Mouse (Mus musculus) embryonic facial prominence, embryonic 11.5 days (tissue): ENCODE results near the gene Peli3. TPM values are rescaled to one million over a fixed set of nuclear protein-coding genes. Genes with fewer than 3 reads are reported as not detected.

Experiments used
- ATAC-seq: fragments of 200-750 bp; cut with Nextera tagmentation; replicated peaks from 2 replicates; pipeline ENCODE4 v1.8.0; 2017; ENCODE audit warnings: low read depth; ENCODE audit not compliant: insufficient number of reproducible peaks, low FRiP score, low TSS enrichment
- DNase-seq: peaks from one replicate; pipeline ENCODE4 v3.0.0-alpha.2; 2015; ENCODE audit warnings: low spot score
- H3K27ac ChIP-seq: fragments of 300-500 bp; sonication (generic); replicated peaks from 2 replicates; pipeline ENCODE4 v1.5.1; 2014; ENCODE audit warnings: mild to moderate bottlenecking, low read depth, low read length, control low read depth
- H3K27me3 ChIP-seq: fragments of 300-500 bp; sonication (generic); 2 replicates; pipeline ENCODE4 v1.6.1; 2014; ENCODE audit warnings: mild to moderate bottlenecking, low read length, moderate library complexity, mixed read lengths; ENCODE audit not compliant: control insufficient read depth, insufficient read depth
- H3K36me3 ChIP-seq: fragments of 300-500 bp; sonication (generic); replicated peaks from 2 replicates; pipeline ENCODE4 v1.6.1; 2014; ENCODE audit warnings: low read depth, mild to moderate bottlenecking, low read length, moderate library complexity, mixed read lengths; ENCODE audit not compliant: control insufficient read depth, insufficient read depth
- H3K4me1 ChIP-seq: fragments of 300-500 bp; sonication (generic); 2 replicates; pipeline ENCODE4 v1.6.1; 2014; ENCODE audit warnings: low read length, mixed read lengths; ENCODE audit not compliant: control insufficient read depth, insufficient read depth
- H3K4me2 ChIP-seq: fragments of 300-500 bp; sonication (generic); 2 replicates; pipeline ENCODE4 v1.6.1; 2014; ENCODE audit warnings: low read depth, mild to moderate bottlenecking, control low read depth, low read length, moderate library complexity
- H3K4me3 ChIP-seq: fragments of 300-500 bp; sonication (generic); 2 replicates; pipeline ENCODE4 v1.5.1; 2014; ENCODE audit warnings: low read depth, low read length, control low read depth
- H3K9ac ChIP-seq: fragments of 300-500 bp; sonication (generic); replicated peaks from 2 replicates; pipeline ENCODE4 v1.6.1; 2014; ENCODE audit warnings: mild to moderate bottlenecking, control low read depth, low read length
- H3K9me3 ChIP-seq: fragments of 300-500 bp; sonication (generic); replicated peaks from 2 replicates; pipeline ENCODE4 v1.6.1; 2016; ENCODE audit warnings: mild to moderate bottlenecking, low read length, inconsistent platforms, mixed read lengths; ENCODE audit not compliant: control insufficient read depth
- WGBS: fragments of 180-500 bp; shearing (Covaris S2); extraction: QIAGEN DNeasy Blood & Tissue Kit; methylation state at CpG from one replicate; pipeline ENCODE4 v1.1.7; 2014; 5-methylcytosine and 5-hydroxymethylcytosine counted together
- polyA plus RNA-seq: library from polyadenylated mRNA; unstranded; fragments of >200 nt; fragmentation: Nextera tagmentation; extraction: Ambion mirVana; gene quantifications from 2 replicates; pipeline ENCODE4 v1.2.1, GENCODE M21; 2014

Gene Peli3
- polyA plus RNA-seq: 1.7 TPM in 2 replicates

DNA sequence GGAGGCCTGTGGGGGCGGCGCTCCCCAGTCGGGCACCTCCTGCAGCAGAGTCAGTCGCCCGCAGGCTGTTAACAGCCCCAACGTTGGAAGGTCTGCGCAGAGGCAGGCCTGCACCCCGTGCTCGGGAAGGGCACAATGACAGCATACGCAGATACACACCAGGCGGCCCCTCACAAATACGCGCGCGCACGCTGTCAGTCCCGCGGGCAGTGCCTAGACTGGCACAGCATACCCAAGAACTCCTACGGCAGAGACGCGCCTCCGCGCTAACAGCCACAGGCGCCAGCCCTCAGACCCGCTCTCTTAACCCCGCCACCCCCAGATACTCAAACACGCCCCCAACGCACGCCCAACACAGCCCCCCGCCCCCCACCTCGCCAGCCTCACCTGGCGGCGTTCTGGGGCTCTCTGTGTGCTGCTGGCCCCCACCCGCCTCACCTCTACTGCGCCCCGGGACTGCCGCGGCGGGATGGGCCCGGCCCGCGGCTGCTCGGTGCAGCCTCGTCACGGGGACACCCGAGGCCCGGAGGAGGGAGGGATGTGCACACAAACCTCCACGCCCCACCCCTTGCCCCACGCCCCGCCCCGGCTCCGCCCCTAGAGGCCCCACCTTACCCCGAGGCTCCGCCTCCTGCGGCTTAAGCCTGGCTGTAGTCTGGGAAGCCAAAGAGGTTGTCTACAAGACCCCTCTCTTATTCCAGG lies at the start of gene Peli3:
TSS of gene Peli3 (minus strand) at position 577 of the 702 bp plus-strand sequence.
- under 1% methylated on average over 49 of the region's 55 CpGs for WGBS
- Histone ChIP-seq H3K9ac (peak within 1 kb of the TSS; percentile 59), H3K36me3 (no peaks in the 10 kb centered on the region), H3K27ac (no peak within 1 kb of the TSS), H3K4me2 (peak within 1 kb of the TSS; percentile 96), H3K4me3 (peak within 1 kb of the TSS; percentile 61), H3K27me3 (peaks cover 4% of the 10 kb centered on the region), H3K9me3 (no peaks in the 10 kb centered on the region), H3K4me1 (peaks cover 4% of the 10 kb centered on the region)
- DNase-seq: peak; percentile 90
- peak; percentile 85 for ATAC-seq

DNA sequence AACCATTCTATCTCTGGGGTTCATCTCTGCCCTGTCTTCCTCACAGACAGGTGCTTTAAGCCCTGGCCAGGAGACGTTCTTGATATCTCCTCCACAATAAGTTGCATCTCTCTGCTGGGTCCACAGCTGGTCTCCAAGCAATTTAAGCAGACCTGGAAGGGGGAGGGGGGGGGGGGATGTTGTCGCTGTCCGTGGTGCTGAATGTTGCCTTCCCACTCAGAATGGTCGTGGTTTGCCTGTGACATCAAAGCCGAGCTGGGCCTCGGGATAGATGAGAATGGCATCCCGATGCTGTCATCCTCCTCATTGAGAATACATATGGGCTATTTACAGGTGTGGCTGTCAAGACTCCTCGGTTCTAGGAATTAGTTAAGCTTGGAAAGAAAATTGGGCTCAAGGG lies 49.4 kb upstream of the Peli3 start:
- no peak overlapping the region for H3K27ac ChIP-seq
- H3K4me1 ChIP-seq: no peaks in the 10 kb centered on the region
- ATAC-seq: no peak
- H3K9me3 ChIP-seq: no peaks in the 10 kb centered on the region
- H3K4me2 ChIP-seq: no peak overlapping the region
- H3K27me3 ChIP-seq: peaks cover 30% of the 10 kb centered on the region
- no peak overlapping the region for H3K4me3 ChIP-seq
- no peak overlapping the region for H3K9ac ChIP-seq
- no peaks in the 10 kb centered on the region for H3K36me3 ChIP-seq
- peak; percentile 66 for DNase-seq
- WGBS: 21% methylated on average over 8 of the region's 8 CpGs

DNA sequence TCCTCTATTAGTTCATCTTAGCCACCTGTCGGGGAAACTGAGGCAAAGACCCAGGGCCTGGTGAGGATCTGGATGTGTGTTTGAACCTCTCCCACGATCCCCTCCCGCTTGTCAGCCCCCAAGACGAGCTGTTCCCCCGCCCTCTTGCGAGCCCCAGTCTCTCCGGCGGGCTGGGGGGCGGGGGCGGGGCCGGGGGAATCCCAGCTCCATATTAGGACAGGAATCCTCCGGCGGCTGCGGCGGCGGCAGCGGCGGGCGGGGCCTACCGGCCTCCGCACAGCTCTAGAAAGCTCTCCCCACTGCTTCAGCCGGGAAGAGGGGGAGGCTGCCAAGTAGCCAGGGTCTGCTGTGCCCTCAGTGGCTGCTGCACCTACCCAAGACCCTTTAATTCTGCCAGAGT lies 47.8 kb upstream of the Peli3 start:
- no peak for DNase-seq
- H3K27me3 ChIP-seq: peaks cover 30% of the 10 kb centered on the region

DNA sequence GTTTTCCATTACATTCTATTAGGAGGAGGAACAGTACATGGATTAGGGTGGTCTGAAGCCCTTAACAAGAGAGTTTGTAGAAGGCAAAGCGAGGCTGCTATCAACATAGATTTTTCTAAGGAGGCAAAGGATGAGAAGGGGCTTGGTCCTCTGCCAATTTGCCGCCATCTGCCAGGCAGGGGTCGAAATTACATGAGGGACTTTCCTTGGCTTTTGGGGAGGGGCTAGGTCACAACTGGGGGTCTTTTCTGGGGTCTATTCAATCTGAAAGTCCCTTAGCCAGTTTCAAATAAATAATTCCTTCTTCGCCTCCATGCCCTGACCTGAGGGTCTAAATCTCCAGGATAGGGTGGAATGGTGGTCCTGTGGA lies 47.3 kb upstream of the Peli3 start, which contains the start of gene Npas4:
TSS of gene Npas4 (minus strand) at position 61 of the 370 bp plus-strand sequence.
- Histone ChIP-seq H3K36me3 (no peaks in the 10 kb centered on the region), H3K9ac (no peak within 1 kb of the TSS), H3K4me2 (no peak within 1 kb of the TSS), H3K27me3 (peaks cover 30% of the 10 kb centered on the region), H3K27ac (no peak within 1 kb of the TSS), H3K4me1 (no peaks in the 10 kb centered on the region), H3K9me3 (no peaks in the 10 kb centered on the region), H3K4me3 (no peak within 1 kb of the TSS)
- 18% methylated on average over 4 of the region's 4 CpGs for WGBS
- DNase-seq: no peak
- no peak for ATAC-seq

More for the DNA sequence above, 47.8 kb upstream of the Peli3 start:
- H3K36me3 ChIP-seq: no peaks in the 10 kb centered on the region
- no peak overlapping the region for H3K9ac ChIP-seq
- no peaks in the 10 kb centered on the region for H3K9me3 ChIP-seq
- WGBS: 2% methylated on average over 21 of the region's 22 CpGs
- no peak for ATAC-seq
- H3K4me3 ChIP-seq: no peak overlapping the region
- H3K4me1 ChIP-seq: no peaks in the 10 kb centered on the region
- H3K27ac ChIP-seq: no peak overlapping the region
- no peak overlapping the region for H3K4me2 ChIP-seq

DNA sequence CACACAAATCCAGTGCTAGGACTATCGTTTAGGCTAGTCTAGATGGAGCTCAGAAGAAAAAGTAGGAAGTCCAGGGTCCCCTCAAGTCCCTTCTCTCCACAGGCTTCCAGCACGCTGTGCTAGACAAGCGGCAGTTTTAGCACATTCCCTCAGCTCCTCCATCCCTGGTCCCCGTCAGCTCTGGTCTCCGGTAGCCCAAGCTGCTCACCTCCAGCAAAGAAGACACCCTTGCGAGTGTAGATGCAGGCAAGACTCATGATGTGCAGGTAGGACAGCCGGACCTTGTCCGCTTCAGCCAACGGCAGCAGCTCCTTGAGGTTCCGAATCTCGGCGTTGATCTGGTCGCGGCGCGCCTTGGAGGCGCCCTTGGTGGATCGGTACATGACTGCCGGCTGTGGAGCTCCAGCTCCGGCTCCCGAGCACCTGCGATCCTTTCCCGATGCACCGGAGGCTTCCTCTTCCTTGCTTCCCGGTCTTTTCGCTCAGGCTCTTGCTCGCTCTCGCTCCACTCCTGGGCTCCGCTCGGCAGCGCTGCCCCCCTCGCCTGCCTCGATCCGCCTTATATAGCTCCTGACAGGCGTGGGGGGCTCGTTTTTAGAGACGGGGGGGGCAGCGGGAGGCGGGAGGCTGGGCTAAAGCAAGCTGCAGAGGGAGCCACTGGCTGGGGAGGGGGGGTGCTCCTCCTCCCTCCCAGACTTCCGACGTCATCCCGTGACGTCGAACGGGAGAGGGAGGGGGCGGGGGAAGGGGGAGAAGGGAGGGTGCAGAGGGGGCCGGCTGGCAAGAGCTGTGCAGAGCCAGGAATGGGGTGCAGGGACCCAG lies 46.7 kb upstream of the Peli3 start:
- Histone ChIP-seq H3K4me2 (no peak overlapping the region), H3K4me1 (no peaks in the 10 kb centered on the region), H3K36me3 (no peaks in the 10 kb centered on the region), H3K27ac (no peak overlapping the region), H3K27me3 (peaks cover 34% of the 10 kb centered on the region), H3K4me3 (no peak overlapping the region), H3K9ac (no peak overlapping the region), H3K9me3 (no peaks in the 10 kb centered on the region)
- 17% methylated on average over 45 of the region's 47 CpGs for WGBS
- DNase-seq (no peak), ATAC-seq (no peak)

DNA sequence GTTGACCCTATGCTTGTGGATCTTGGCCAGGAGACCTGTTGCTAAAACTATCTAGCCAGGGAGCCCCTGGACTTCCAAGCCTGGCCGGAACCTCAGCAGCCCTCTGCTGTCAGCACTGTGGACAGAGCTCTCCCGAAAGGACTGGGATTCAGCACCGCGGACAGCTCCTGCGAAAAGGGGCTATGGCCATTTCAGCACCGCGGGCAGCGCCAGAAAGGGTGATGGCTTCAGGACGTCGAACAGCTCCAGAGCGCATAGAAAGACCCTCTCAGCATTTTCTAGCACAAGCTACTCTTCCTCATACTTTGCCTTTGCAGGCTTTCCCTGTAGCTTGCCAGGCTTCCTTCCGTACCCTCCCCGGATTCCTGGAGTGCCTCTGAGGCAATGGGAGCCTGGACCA lies 46.1 kb upstream of the Peli3 start:
- peaks cover 36% of the 10 kb centered on the region for H3K27me3 ChIP-seq
- ATAC-seq: no peak

DNA sequence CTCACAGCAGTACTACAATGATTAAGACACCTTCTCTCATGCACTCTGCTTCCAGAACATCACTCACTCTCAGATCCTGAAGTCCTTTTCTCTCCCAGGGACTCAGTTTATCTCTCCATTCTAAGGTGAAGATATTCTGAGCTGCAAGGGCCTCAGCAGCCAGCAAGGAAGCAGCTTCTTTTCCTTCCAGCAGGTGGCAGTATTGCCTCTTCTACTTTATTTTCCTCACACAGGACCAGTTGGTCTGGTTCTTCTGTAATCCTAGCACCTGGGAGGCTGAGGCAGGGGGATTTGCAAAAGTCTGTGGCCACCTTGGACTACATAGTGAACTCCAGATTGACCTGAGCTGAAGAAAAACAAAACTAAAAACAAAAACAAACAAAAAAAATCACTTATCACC lies 38.8 kb upstream of the Peli3 start:
- Histone ChIP-seq H3K27me3 (peaks cover 11% of the 10 kb centered on the region), H3K36me3 (no peaks in the 10 kb centered on the region), H3K9me3 (no peaks in the 10 kb centered on the region), H3K9ac (no peak overlapping the region), H3K4me2 (no peak overlapping the region), H3K27ac (no peak overlapping the region), H3K4me1 (no peaks in the 10 kb centered on the region), H3K4me3 (no peak overlapping the region)
- peak; percentile 75 for DNase-seq
- ATAC-seq: no peak

More for the DNA sequence above, 46.1 kb upstream of the Peli3 start:
- no peak overlapping the region for H3K4me3 ChIP-seq
- no peaks in the 10 kb centered on the region for H3K9me3 ChIP-seq
- no peak overlapping the region for H3K9ac ChIP-seq
- no peaks in the 10 kb centered on the region for H3K36me3 ChIP-seq
- no peak overlapping the region for H3K27ac ChIP-seq
- WGBS: 4% methylated on average over 13 of the region's 13 CpGs
- no peak overlapping the region for H3K4me2 ChIP-seq
- DNase-seq: peak; percentile 97
- no peaks in the 10 kb centered on the region for H3K4me1 ChIP-seq

DNA sequence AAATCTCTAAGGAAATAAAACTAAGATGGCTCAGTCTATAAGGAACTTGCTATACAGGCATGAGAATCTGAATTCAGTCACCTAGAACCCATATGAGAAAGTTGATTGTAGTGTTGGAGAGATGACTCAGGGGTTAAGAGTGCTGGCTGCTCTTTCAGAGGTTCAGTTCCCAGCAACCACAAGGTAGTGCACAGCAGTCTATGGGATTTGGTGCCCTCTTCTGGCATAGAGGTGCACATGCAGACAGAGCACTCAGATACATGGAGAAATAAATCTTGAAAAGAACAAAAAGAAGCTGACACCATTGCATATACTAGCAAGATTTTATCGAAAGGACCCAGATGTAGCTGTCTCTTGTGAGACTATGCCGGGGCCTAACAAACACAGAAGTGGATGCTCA lies 25.3 kb upstream of the Peli3 start:
- WGBS: 94% methylated on average over 1 of the region's 2 CpGs
- no peaks in the 10 kb centered on the region for H3K27me3 ChIP-seq
- no peak overlapping the region for H3K9ac ChIP-seq
- no peaks in the 10 kb centered on the region for H3K4me1 ChIP-seq
- no peak overlapping the region for H3K4me2 ChIP-seq
- H3K4me3 ChIP-seq: no peak overlapping the region
- no peaks in the 10 kb centered on the region for H3K9me3 ChIP-seq
- H3K36me3 ChIP-seq: peaks cover 2% of the 10 kb centered on the region; the same call in 1 of the 2 replicates
- no peak overlapping the region for H3K27ac ChIP-seq
- DNase-seq: no peak
- ATAC-seq: no peak
